Mouse (Mus musculus): ENCODE measurements around the gene Brd3. TPM values are rescaled to one million over a fixed set of nuclear protein-coding genes. Genes with fewer than 3 reads are reported as not detected.

The Brd3 gene
- polyA plus RNA-seq, 1 experiment from 2014 or later = 116 TPM

DNA sequence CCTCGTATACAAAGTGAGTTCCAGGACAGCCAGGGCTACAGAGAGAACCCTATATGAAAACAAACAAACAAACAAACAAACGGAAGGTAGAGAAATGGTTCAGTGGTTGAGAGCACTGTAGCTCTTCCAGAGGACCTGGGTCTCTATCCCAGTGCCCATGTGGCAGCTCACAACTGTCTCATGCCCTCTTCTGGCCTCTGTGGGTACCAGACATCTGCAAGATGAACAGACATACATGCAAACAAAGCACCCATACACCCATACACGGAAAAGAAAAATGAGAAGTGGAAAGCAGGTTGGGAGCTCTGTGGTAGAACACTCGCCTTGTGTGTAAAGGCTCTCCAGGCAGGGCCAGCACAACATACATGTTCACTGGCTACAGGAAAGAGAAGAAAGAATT lies 27.1 kb downstream of the Brd3 start:
- no peak for ATAC-seq (replicated peaks; ENCODE audit: insufficient number of reproducible peaks, low FRiP score, low TSS enrichment)
- 74% methylated on average over 4 of the region's 4 CpGs for WGBS (ENCODE audit: insufficient replicate concordance)
- Histone ChIP-seq H3K9me3 (replicated peaks; ENCODE audit: control insufficient read depth, low read length) (no peaks in the 10 kb centered on the region), H3K4me3 (ENCODE audit: low read depth, low read length) (no peak overlapping the region), H3K27ac (ENCODE audit: low read depth, low read length) (no peak overlapping the region), H3K27me3 (ENCODE audit: control insufficient read depth, insufficient read depth, low read length) (no peaks in the 10 kb centered on the region), H3K9ac (ENCODE audit: low read depth, low read length) (no peak overlapping the region), H3K4me1 (ENCODE audit: control insufficient read depth, insufficient read depth, low read length) (peaks cover 5% of the 10 kb centered on the region; the same call in 1 of the 2 replicates), H3K4me2 (no peak overlapping the region), H3K36me3 (ENCODE audit: control insufficient read depth, insufficient read depth, low read length) (no peaks in the 10 kb centered on the region)

DNA sequence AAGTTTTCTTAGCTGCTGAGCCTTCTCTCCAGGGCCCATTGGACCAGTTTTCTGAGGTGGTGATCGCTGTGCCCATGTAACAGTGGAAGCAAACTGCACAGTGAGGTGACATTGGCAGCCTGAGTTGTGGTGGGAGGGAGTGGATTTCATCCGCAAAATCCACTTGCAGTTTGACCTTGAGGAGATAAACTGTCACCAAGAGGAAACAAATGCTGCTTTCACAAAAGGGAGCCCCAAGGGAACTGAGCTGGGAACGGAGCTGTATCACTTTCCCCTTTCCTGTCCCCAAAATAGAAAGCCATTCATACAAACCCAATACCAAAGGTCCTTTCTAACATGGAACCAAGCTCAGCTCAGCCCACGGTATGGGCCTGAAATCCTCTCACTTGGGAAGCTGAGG lies 27.6 kb downstream of the Brd3 start:
- 57% methylated on average over 4 of the region's 4 CpGs for WGBS (ENCODE audit: insufficient replicate concordance)
- ATAC-seq (replicated peaks; ENCODE audit: insufficient number of reproducible peaks, low FRiP score, low TSS enrichment) = no peak

DNA sequence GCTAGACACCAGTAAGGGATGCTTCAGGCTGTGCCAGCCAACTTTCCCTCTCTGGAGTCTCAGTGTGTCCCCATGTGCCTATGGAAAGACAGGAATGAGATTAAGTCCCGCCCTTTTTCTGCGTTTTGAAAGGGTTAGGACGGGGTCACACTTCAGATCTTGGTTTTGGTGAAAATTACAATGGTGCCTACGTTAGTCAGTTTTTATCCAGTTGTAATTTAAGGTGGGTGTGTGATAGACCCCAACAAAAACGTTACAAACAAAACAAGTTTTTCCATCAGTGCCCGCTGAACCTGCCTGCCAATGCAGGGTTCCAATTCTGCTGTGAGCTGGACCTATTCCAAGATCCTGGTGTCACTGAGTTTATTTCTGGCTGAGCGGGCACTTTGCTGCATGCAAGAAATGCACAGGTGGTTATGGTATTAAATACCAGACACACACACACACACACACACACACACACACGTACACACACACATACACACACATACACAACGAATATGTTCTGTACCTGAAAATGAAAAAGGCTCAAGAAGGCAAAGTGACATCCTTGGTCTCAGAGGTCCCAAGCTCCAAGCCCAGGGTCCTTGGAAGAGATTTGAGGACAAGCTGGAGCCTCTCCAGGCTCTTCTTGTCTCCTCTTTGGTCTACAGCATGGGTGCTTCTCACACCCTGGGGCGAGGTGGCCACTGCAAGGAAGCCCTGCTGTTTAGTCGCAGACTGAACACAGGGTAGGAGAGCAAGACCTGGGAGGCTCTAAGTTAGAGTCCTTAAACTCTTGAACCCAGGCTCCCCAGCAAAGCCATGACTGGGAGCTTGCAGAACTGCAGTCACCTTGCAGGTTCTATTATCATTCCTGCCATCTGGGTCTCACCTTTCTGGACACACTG lies 30.9 kb downstream of the Brd3 start:
- Histone ChIP-seq H3K9me3 (replicated peaks; ENCODE audit: control insufficient read depth, low read length) (no peaks in the 10 kb centered on the region), H3K4me3 (ENCODE audit: low read depth, low read length) (peak overlapping the region; percentile 98), H3K27me3 (ENCODE audit: control insufficient read depth, insufficient read depth, low read length) (no peaks in the 10 kb centered on the region), H3K4me2 (peak overlapping the region; percentile 93), H3K27ac (ENCODE audit: low read depth, low read length) (peak overlapping the region; percentile 95), H3K9ac (ENCODE audit: low read depth, low read length) (peak overlapping the region; percentile 76), H3K36me3 (ENCODE audit: control insufficient read depth, insufficient read depth, low read length) (no peaks in the 10 kb centered on the region), H3K4me1 (ENCODE audit: control insufficient read depth, insufficient read depth, low read length) (peaks cover 30% of the 10 kb centered on the region)
- 31% methylated on average over 11 of the region's 11 CpGs for WGBS (ENCODE audit: insufficient replicate concordance)
- no peak for ATAC-seq (replicated peaks; ENCODE audit: insufficient number of reproducible peaks, low FRiP score, low TSS enrichment)

More for the DNA sequence above, 27.6 kb downstream of the Brd3 start:
- Histone ChIP-seq H3K9ac (ENCODE audit: low read depth, low read length) (no peak overlapping the region), H3K27ac (ENCODE audit: low read depth, low read length) (no peak overlapping the region), H3K9me3 (replicated peaks; ENCODE audit: control insufficient read depth, low read length) (no peaks in the 10 kb centered on the region), H3K27me3 (ENCODE audit: control insufficient read depth, insufficient read depth, low read length) (no peaks in the 10 kb centered on the region), H3K4me2 (no peak overlapping the region), H3K4me3 (ENCODE audit: low read depth, low read length) (no peak overlapping the region), H3K4me1 (ENCODE audit: control insufficient read depth, insufficient read depth, low read length) (peaks cover 5% of the 10 kb centered on the region; the same call in 1 of the 2 replicates), H3K36me3 (ENCODE audit: control insufficient read depth, insufficient read depth, low read length) (no peaks in the 10 kb centered on the region)

DNA sequence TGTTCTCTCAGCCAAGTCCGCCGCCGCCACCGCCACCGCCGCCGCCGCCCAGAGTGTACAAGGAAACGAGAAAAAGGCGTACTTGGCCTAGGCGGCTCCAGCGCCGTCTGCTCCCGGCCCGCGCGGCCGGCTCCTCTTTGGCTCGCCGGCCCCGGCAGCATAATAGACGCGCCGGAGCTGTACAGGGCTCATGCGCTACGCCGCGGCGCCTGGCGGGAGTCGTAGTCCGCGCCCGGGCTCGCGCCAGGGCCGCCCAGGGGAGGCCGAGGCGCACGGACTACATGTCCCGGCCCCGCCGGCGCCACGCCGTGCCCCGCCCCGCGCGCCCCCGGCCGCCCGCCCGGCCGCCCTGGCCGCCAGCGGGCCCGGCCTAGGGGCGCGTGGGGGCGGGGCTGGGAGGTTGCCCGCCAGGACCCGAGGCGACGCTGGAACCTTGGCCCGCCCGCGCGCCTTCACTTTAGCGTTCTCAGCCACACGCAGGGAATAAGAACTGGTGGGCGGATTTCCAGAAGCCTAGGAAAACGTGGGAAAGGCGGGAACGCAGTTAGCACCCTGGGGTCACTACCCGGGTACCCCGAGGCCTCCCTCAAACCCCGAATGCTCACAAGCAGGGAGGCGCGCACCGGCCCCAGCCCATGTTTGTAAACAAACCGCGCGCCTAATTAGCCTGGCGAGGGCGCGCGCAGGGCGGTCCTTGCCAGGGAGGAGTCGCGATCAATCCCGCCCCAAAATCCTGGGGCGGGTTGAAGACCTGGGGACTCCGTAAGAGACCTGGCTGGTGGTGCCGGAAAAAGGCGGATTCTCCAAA lies 31.8 kb downstream of the Brd3 start:
- peak overlapping the region; percentile 97 for H3K27ac ChIP-seq (ENCODE audit: low read depth, low read length)
- peaks cover 38% of the 10 kb centered on the region for H3K4me1 ChIP-seq (ENCODE audit: control insufficient read depth, insufficient read depth, low read length)
- H3K9me3 ChIP-seq (replicated peaks; ENCODE audit: control insufficient read depth, low read length) = no peaks in the 10 kb centered on the region
- peak; percentile 97 for ATAC-seq (replicated peaks; ENCODE audit: insufficient number of reproducible peaks, low FRiP score, low TSS enrichment)
- peak overlapping the region; percentile 98 for H3K4me3 ChIP-seq (ENCODE audit: low read depth, low read length)
- H3K9ac ChIP-seq (ENCODE audit: low read depth, low read length) = peak overlapping the region; percentile 97
- H3K27me3 ChIP-seq (ENCODE audit: control insufficient read depth, insufficient read depth, low read length) = no peaks in the 10 kb centered on the region
- peaks cover 3% of the 10 kb centered on the region; the same call in 1 of the 2 replicates for H3K36me3 ChIP-seq (ENCODE audit: control insufficient read depth, insufficient read depth, low read length)
- peak overlapping the region; percentile 93 for H3K4me2 ChIP-seq
- under 1% methylated on average over 71 of the region's 96 CpGs for WGBS (ENCODE audit: insufficient replicate concordance)

DNA sequence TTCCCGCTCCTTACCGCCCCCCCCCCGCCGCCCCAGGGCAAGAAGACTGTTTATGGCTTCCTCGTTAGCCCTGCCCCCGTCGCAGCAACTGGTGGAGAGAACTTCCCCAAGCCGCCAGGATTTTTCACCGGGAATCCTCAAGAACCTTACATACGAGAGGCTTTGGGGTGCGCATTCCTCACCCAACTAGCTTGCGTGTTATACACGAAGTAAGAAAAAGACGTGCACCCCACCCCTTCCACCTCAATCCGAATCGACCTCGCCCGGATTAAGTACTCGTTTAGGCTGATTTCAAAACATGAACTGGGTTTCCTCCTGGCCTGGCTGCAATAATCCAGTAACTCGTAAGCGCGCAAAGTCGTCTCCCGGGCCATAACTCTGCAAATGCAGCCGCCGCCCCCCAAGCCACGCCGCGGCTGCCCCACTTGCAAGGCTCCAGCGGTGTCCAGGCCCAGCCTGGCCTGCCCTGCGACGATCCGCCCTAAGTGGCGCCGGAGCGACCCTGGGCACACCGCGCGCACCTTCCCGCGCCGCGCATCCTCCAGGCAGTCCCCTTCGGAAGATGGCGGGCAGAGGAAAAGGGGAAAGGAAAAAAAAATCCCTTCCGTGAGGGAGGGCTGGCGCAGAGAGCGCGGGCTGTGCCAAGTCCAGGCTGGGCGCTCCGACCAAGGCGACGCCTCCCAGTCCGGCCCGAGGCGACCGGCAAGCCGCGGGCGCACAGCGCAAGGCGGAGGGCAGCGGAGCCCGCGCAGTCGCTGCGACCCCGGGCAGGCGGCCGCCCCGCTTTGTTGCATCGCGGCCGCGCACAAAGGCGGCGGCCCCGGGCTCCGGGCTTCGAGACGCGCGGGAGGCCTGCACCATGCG lies 32.6 kb downstream of the Brd3 start:
- H3K36me3 ChIP-seq (ENCODE audit: control insufficient read depth, insufficient read depth, low read length) = peaks cover 3% of the 10 kb centered on the region; the same call in 1 of the 2 replicates
- under 1% methylated on average over 82 of the region's 84 CpGs for WGBS (ENCODE audit: insufficient replicate concordance)

DNA sequence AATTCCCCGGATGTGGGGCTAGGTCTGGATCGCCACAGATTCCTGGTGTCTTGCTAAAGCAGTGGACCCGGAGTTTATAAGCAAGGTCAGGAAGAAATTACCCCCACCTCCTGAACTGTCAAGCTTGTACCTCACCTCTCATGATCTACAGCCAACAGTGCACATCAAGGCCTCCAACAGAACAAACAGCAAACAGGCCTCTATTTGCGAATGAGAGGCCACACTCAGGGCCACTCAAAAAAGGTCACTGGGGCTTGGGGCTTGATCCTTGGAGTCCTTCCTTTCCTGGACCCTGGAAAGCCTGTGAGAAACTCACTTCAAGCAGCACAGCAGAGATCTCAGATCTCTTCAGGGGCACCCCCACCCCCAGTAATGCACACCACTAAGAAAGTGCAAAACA lies 33.6 kb downstream of the Brd3 start:
- peak overlapping the region; percentile 97 for H3K9ac ChIP-seq (ENCODE audit: low read depth, low read length)
- H3K4me1 ChIP-seq (ENCODE audit: control insufficient read depth, insufficient read depth, low read length) = peaks cover 55% of the 10 kb centered on the region
- H3K4me3 ChIP-seq (ENCODE audit: low read depth, low read length) = peak overlapping the region; percentile 98
- H3K27ac ChIP-seq (ENCODE audit: low read depth, low read length) = no peak overlapping the region
- 30% methylated on average over 4 of the region's 4 CpGs for WGBS (ENCODE audit: insufficient replicate concordance)
- no peak for ATAC-seq (replicated peaks; ENCODE audit: insufficient number of reproducible peaks, low FRiP score, low TSS enrichment)
- no peaks in the 10 kb centered on the region for H3K27me3 ChIP-seq (ENCODE audit: control insufficient read depth, insufficient read depth, low read length)
- H3K4me2 ChIP-seq = peak overlapping the region; percentile 93
- H3K9me3 ChIP-seq (replicated peaks; ENCODE audit: control insufficient read depth, low read length) = no peaks in the 10 kb centered on the region
- H3K36me3 ChIP-seq (ENCODE audit: control insufficient read depth, insufficient read depth, low read length) = peaks cover 3% of the 10 kb centered on the region; the same call in 1 of the 2 replicates

More for the DNA sequence above, 32.6 kb downstream of the Brd3 start:
- Histone ChIP-seq H3K4me1 (ENCODE audit: control insufficient read depth, insufficient read depth, low read length) (peaks cover 46% of the 10 kb centered on the region), H3K9me3 (replicated peaks; ENCODE audit: control insufficient read depth, low read length) (no peaks in the 10 kb centered on the region), H3K9ac (ENCODE audit: low read depth, low read length) (peak overlapping the region; percentile 97), H3K4me3 (ENCODE audit: low read depth, low read length) (peak overlapping the region; percentile 98), H3K27me3 (ENCODE audit: control insufficient read depth, insufficient read depth, low read length) (no peaks in the 10 kb centered on the region), H3K27ac (ENCODE audit: low read depth, low read length) (peak overlapping the region; percentile 97), H3K4me2 (peak overlapping the region; percentile 93)
- 0 out of 2 replicates have a peak, but pooled peaks have one; percentile 5 for ATAC-seq (replicated peaks; ENCODE audit: insufficient number of reproducible peaks, low FRiP score, low TSS enrichment)

DNA sequence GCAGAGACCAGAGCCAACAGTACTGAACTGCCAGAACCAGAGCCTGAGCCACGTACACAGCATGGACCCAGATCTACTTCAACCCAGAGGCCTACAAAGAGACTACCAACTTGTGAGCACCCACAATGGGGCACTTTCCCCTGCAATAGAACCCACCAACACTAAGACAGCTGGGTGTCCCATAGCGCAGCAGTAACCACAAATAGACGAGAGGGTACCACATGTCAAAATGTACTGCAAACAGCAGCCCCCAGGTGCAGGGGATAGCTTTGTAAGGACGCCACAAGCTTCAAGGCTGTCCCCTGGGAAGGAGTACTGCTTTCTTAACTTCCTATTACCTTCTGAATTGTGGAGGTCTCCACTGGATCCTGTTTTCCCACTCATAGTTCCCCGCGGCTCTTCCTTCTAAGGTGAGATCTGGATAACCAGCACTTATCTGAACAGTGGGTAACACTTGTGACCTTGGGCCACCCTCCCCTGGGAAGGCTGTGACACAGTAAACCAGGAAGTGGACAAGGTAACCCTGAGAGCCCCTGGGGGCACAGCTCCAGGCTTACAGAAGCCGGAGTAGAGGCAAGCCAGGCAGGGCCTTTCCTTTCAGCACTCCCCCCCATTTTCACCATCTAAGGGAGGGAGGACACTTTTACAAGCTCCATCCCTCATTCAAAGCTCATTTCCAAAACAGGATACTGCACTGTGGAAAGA lies 34.2 kb downstream of the Brd3 start:
- Histone ChIP-seq H3K9ac (ENCODE audit: low read depth, low read length) (peak overlapping the region; percentile 97), H3K4me1 (ENCODE audit: control insufficient read depth, insufficient read depth, low read length) (peaks cover 62% of the 10 kb centered on the region), H3K4me2 (peak overlapping the region; percentile 93), H3K27ac (ENCODE audit: low read depth, low read length) (no peak overlapping the region), H3K4me3 (ENCODE audit: low read depth, low read length) (peak overlapping the region; percentile 98), H3K9me3 (replicated peaks; ENCODE audit: control insufficient read depth, low read length) (no peaks in the 10 kb centered on the region), H3K27me3 (ENCODE audit: control insufficient read depth, insufficient read depth, low read length) (no peaks in the 10 kb centered on the region), H3K36me3 (ENCODE audit: control insufficient read depth, insufficient read depth, low read length) (peaks cover 3% of the 10 kb centered on the region; the same call in 1 of the 2 replicates)
- ATAC-seq (replicated peaks; ENCODE audit: insufficient number of reproducible peaks, low FRiP score, low TSS enrichment) = no peak
- WGBS (ENCODE audit: insufficient replicate concordance) = 49% methylated on average over 7 of the region's 7 CpGs
